Mouse (Mus musculus) liver, embryonic 14.5 days (tissue): ENCODE data around the gene Zmynd8.

Source experiments
- CTCF ChIP-seq: IDR thresholded peaks from 2 replicates; pipeline ENCODE4 v1.5.1; 2016; ENCODE audit warnings: antibody characterized with exemption, low read depth, control low read depth
- EP300 ChIP-seq: IDR thresholded peaks from 2 replicates; pipeline ENCODE4 v1.6.1; 2016; ENCODE audit warnings: antibody characterized with exemption, low read depth

DNA sequence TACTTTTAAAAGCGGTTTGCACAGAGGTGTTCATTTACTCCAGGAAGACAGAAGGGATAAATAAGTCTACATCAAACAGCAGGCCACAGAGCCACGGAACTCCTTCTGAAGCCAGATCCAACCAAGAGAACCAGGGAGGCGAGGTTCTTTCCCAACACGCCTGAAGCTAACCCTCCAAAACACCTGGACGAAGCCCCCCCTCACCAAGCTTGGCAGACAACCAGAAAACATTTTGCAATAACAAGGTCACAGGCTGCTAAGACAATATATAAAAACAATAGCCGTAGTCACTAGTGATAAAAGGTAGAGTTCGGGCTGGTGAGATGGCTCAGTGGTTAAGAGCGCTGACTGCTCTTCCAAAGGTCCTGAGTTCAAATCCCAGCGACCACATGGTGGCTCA, 66.1 kb downstream of the Zmynd8 start:
- TF ChIP-seq EP300: no peak
- TF ChIP-seq CTCF: no peak
